Comparison of ENCODE assay signal across 23 mouse cellular contexts in the genomic region with DNA sequence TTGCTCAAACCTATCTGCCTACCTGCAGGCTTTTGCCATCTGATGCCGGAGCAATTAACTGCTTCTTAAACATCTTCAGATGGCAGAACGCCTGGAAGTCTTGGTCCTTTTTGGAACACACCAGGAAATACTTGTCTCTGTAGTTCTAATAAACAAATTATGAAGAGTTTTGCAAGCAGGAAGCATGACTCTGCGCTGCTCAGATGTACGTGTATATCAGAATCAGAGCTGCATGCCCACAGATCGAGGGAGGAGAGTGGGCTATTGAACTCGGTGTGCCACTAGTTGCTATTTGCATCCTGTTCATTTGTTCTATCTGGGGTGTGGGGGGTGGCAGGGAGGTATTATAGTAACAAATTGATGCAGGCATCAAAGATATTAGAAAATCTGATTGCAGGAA. TPM values are rescaled to one million over a fixed set of nuclear protein-coding genes. Genes with fewer than 3 reads are reported as not detected.
A peak's percentile ranks its signal among the peaks of the same experiment; 100 is the strongest.
DNase-seq lines count a peak whose midpoint lies in the region; ATAC-seq and TF ChIP-seq lines count a peak whose summit lies in the region.
"Had no signal": no experiment of that assay in that cellular context is flagged by ENCODE, and none has a peak within 500 bp of the region (broad histone marks: within the 10 kb centered on the region; RNA-seq: fewer than 3 reads in every experiment).

No protein-coding gene starts in this region.

- H3K27me3 ChIP-seq in heart, embryonic 11.5 days (ENCODE audit: control insufficient read depth, insufficient read depth, low read length) = peaks cover 10% of the 10 kb centered on the region
- H3K27me3 ChIP-seq in limb, embryonic 10.5 days (ENCODE audit: low read depth, poor library complexity, severe bottlenecking) = peaks cover 31% of the 10 kb centered on the region
- H3K27me3 ChIP-seq in limb, embryonic 14.5 days (ENCODE audit: control insufficient read depth, insufficient read depth, low read length) = no peaks in the 10 kb centered on the region
- H3K27me3 ChIP-seq: hindbrain, embryonic 12.5 days; hindbrain, embryonic 15.5 days had no signal

- peak; percentile 72 for DNase-seq in heart, adult 11 months
- peak; percentile 35 for DNase-seq in layer of hippocampus, adult 9-11 months
- DNase-seq in layer of hippocampus, adult 11-12 months (ENCODE audit: low spot score) = no peak
- peak; percentile 7 for DNase-seq in limb, embryonic 10.5 days (ENCODE audit: low spot score)
- peak; percentile 1 for DNase-seq in limb, embryonic 14.5 days (ENCODE audit: low spot score)
- DNase-seq: adrenal gland, adult 2 months; adrenal gland, postnatal 14 days; cerebellum, adult 11 months; cerebellum, adult 2 months; cerebellum, adult 9-11 months; cerebellum, postnatal 25 days; gastrocnemius, postnatal 10 days; gastrocnemius, postnatal 36 days; heart, postnatal 14 days had no signal

- WGBS in heart, embryonic 11.5 days (ENCODE audit: insufficient replicate concordance) = 78% methylated on average over 6 of the region's 6 CpGs
- WGBS in limb, embryonic 10.5 days = 84% methylated on average over 6 of the region's 6 CpGs
- WGBS in limb, embryonic 14.5 days = 67% methylated on average over 6 of the region's 6 CpGs

- H3K9me3 ChIP-seq in heart, embryonic 11.5 days (replicated peaks; ENCODE audit: control insufficient read depth, low read length) = no peaks in the 10 kb centered on the region
- no peaks in the 10 kb centered on the region for H3K9me3 ChIP-seq in limb, embryonic 10.5 days (replicated peaks)
- no peaks in the 10 kb centered on the region for H3K9me3 ChIP-seq in limb, embryonic 14.5 days (ENCODE audit: control insufficient read depth, low read length)
- H3K9me3 ChIP-seq: embryonic facial prominence, embryonic 12.5 days; embryonic facial prominence, embryonic 15.5 days; forebrain, embryonic 13.5 days; heart, embryonic 13.5 days; hindbrain, embryonic 12.5 days; hindbrain, embryonic 15.5 days had no signal

- no peaks in the 10 kb centered on the region for H3K36me3 ChIP-seq in heart, embryonic 11.5 days (ENCODE audit: control insufficient read depth, insufficient read depth, low read length)
- H3K36me3 ChIP-seq in limb, embryonic 10.5 days = no peaks in the 10 kb centered on the region
- H3K36me3 ChIP-seq in limb, embryonic 14.5 days (ENCODE audit: control insufficient read depth, insufficient read depth, low read length) = no peaks in the 10 kb centered on the region
- H3K36me3 ChIP-seq: embryonic facial prominence, embryonic 12.5 days; embryonic facial prominence, embryonic 15.5 days; heart, embryonic 13.5 days; hindbrain, embryonic 12.5 days; hindbrain, embryonic 15.5 days had no signal

- no peak overlapping the region for H3K4me2 ChIP-seq in heart, embryonic 11.5 days
- no peak overlapping the region for H3K4me2 ChIP-seq in limb, embryonic 14.5 days (replicated peaks; ENCODE audit: low read depth, low read length, severe bottlenecking)
- H3K4me2 ChIP-seq: embryonic facial prominence, embryonic 12.5 days; embryonic facial prominence, embryonic 15.5 days; forebrain, embryonic 13.5 days; heart, embryonic 13.5 days; hindbrain, embryonic 12.5 days; hindbrain, embryonic 15.5 days had no signal

- no peak overlapping the region for H3K9ac ChIP-seq in heart, embryonic 11.5 days (ENCODE audit: low read depth, low read length)
- no peak overlapping the region for H3K9ac ChIP-seq in limb, embryonic 14.5 days (ENCODE audit: low read depth, low read length, severe bottlenecking)
- H3K9ac ChIP-seq: embryonic facial prominence, embryonic 12.5 days; embryonic facial prominence, embryonic 15.5 days; forebrain, embryonic 13.5 days; heart, embryonic 13.5 days; hindbrain, embryonic 12.5 days; hindbrain, embryonic 15.5 days had no signal

- no peaks in the 10 kb centered on the region for H3K4me1 ChIP-seq in heart, embryonic 11.5 days (ENCODE audit: control insufficient read depth, insufficient read depth, low read length)
- peaks cover 7% of the 10 kb centered on the region; the same call in 1 of the 2 replicates for H3K4me1 ChIP-seq in limb, embryonic 10.5 days
- H3K4me1 ChIP-seq in limb, embryonic 14.5 days (ENCODE audit: control insufficient read depth, insufficient read depth, low read length) = no peaks in the 10 kb centered on the region
- H3K4me1 ChIP-seq: embryonic facial prominence, embryonic 12.5 days; embryonic facial prominence, embryonic 15.5 days; forebrain, embryonic 13.5 days; heart, embryonic 13.5 days; hindbrain, embryonic 12.5 days; hindbrain, embryonic 15.5 days had no signal

- no peak overlapping the region for H3K4me3 ChIP-seq in heart, embryonic 11.5 days (ENCODE audit: low read depth, low read length)
- no peak overlapping the region for H3K4me3 ChIP-seq in limb, embryonic 10.5 days
- no peak overlapping the region for H3K4me3 ChIP-seq in limb, embryonic 14.5 days (replicated peaks; ENCODE audit: low read length)
- H3K4me3 ChIP-seq: embryonic facial prominence, embryonic 12.5 days; embryonic facial prominence, embryonic 15.5 days; forebrain, embryonic 13.5 days; heart, embryonic 13.5 days; hindbrain, embryonic 12.5 days; hindbrain, embryonic 15.5 days had no signal

- no peak for ATAC-seq in heart, embryonic 11.5 days (replicated peaks; ENCODE audit: insufficient number of reproducible peaks, low FRiP score, low TSS enrichment)
- no peak for ATAC-seq in limb, embryonic 14.5 days (ENCODE audit: low FRiP score, low read depth)
- ATAC-seq: CD4-positive, CD25-positive, alpha-beta regulatory T cell, adult 4 months; forebrain, embryonic 13.5 days had no signal

- H3K27ac ChIP-seq in heart, embryonic 11.5 days (ENCODE audit: low read depth, low read length) = no peak overlapping the region
- no peak overlapping the region for H3K27ac ChIP-seq in limb, embryonic 10.5 days
- no peak overlapping the region for H3K27ac ChIP-seq in limb, embryonic 14.5 days (replicated peaks; ENCODE audit: low read depth, low read length)
- H3K27ac ChIP-seq: embryonic facial prominence, embryonic 12.5 days; embryonic facial prominence, embryonic 15.5 days; forebrain, embryonic 13.5 days; heart, embryonic 13.5 days; hindbrain, embryonic 12.5 days; hindbrain, embryonic 15.5 days had no signal

- TF ChIP-seq POLR2A in limb, embryonic 14.5 days (IDR thresholded peaks at IDR 0.05; ENCODE audit: borderline replicate concordance, extremely low read depth, insufficient read depth, insufficient read length) = no peak

RNA-seq across cellular contexts. Expression of a gene that starts 28.2 kb away (rescaled TPM):
- 3.4 and 4.2 TPM in 2 replicates for polyA plus RNA-seq in heart, embryonic 11.5 days (2014; fragmentation: Nextera tagmentation; extraction: Ambion mirVana)
- 0.19 TPM in 2 replicates for polyA plus RNA-seq in limb, embryonic 10.5 days (2016; fragmentation: Nextera tagmentation; extraction: Ambion mirVana)
- 2.9 and 3.1 TPM in 2 replicates for polyA plus RNA-seq in limb, embryonic 14.5 days (2012; rRNA removed)
- 11.2 and 13.4 TPM in 2 replicates for polyA plus RNA-seq in limb, embryonic 14.5 days (2014; fragmentation: Nextera tagmentation; extraction: Ambion mirVana)
- polyA plus RNA-seq: C2C12; CD4-positive, CD25-positive, alpha-beta regulatory T cell, adult 4 months; forebrain, embryonic 13.5 days had no signal
